Mouse (Mus musculus) ES-E14 (cell line): ENCODE data around the gene Miox.

Source experiments
- CHD2 ChIP-seq: IDR thresholded peaks from 2 replicates; pipeline ENCODE4 v1.6.1; 2014; ENCODE audit warnings: mild to moderate bottlenecking, low read depth, low read length, inconsistent platforms
- HCFC1 ChIP-seq: IDR thresholded peaks from 2 replicates; pipeline ENCODE4 v1.6.1; 2012; ENCODE audit warnings: low read length, inconsistent platforms, borderline replicate concordance; ENCODE audit not compliant: insufficient read depth
- MAFK ChIP-seq: IDR thresholded peaks from 2 replicates; pipeline ENCODE4 v1.6.1; 2014; ENCODE audit warnings: mild to moderate bottlenecking, low read depth, low read length, inconsistent platforms; ENCODE audit not compliant: insufficient read depth
- ZC3H11A ChIP-seq: IDR thresholded peaks from 2 replicates; pipeline ENCODE4 v1.6.1; 2012; ENCODE audit warnings: low read depth, mild to moderate bottlenecking, inconsistent platforms, low read length, borderline replicate concordance
- ZNF384 ChIP-seq: IDR thresholded peaks from 2 replicates; pipeline ENCODE4 v1.6.1; 2012; ENCODE audit warnings: low read depth, low read length, inconsistent platforms

- TF ChIP-seq ZC3H11A (no peak), HCFC1 (no peak), MAFK (no peak), CHD2 (no peak), ZNF384 (no peak)
Observed at GRCm38 (mm10) chr15:89305966-89306365, 28.2 kb upstream of the Miox start.
